Mouse (Mus musculus): ENCODE data around the gene Stoml1. TPM values are rescaled to one million over a fixed set of nuclear protein-coding genes. Genes with fewer than 3 reads are reported as not detected.
"Not testable (repeated sequence)": the region's sequence is repeated elsewhere in the genome, so short reads cannot be mapped to it uniquely, and the experiment has no call there.

Stoml1 gene
- polyA plus RNA-seq, 1 experiment from 2014 or later = 144 TPM

GRCm38 (mm10) chr9:58249592-58250192 is 3.3 kb upstream of the Stoml1 start, which contains the start of gene Pml:
Pml (minus strand) TSS chr9:58249786.
- Histone ChIP-seq H3K9ac (ENCODE audit: low read depth, low read length) (peak within 1 kb of the TSS; percentile 53), H3K27me3 (ENCODE audit: control insufficient read depth, insufficient read depth, low read depth, low read length) (no peaks in the 10 kb centered on the region), H3K36me3 (ENCODE audit: control insufficient read depth, insufficient read depth, low read length) (no peaks in the 10 kb centered on the region), H3K4me2 (ENCODE audit: low read length) (peak within 1 kb of the TSS; percentile 62), H3K4me3 (ENCODE audit: low read depth, low read length) (peak within 1 kb of the TSS; percentile 34), H3K4me1 (ENCODE audit: control insufficient read depth, insufficient read depth, low read length) (peaks cover 17% of the 10 kb centered on the region), H3K27ac (ENCODE audit: low read length) (peak within 1 kb of the TSS; percentile 23; the same call in 1 of the 2 replicates), H3K9me3 (replicated peaks; ENCODE audit: control insufficient read depth, low read length, poor library complexity, severe bottlenecking) (no peaks in the 10 kb centered on the region)
- WGBS = under 1% methylated on average over 16 of the region's 16 CpGs
- no peak for ATAC-seq

- no peaks in the 10 kb centered on the region for H3K27me3 ChIP-seq (ENCODE audit: control insufficient read depth, insufficient read depth, low read depth, low read length)
- 78% methylated on average over 8 of the region's 8 CpGs for WGBS
- no peak overlapping the region for H3K9ac ChIP-seq (ENCODE audit: low read depth, low read length)
- H3K9me3 ChIP-seq (replicated peaks; ENCODE audit: control insufficient read depth, low read length, poor library complexity, severe bottlenecking) = no peaks in the 10 kb centered on the region
- no peak for ATAC-seq
- no peak overlapping the region for H3K27ac ChIP-seq (ENCODE audit: low read length)
- no peaks in the 10 kb centered on the region for H3K36me3 ChIP-seq (ENCODE audit: control insufficient read depth, insufficient read depth, low read length)
- H3K4me2 ChIP-seq (ENCODE audit: low read length) = no peak overlapping the region
- no peak overlapping the region for H3K4me3 ChIP-seq (ENCODE audit: low read depth, low read length)
- peaks cover 20% of the 10 kb centered on the region for H3K4me1 ChIP-seq (ENCODE audit: control insufficient read depth, insufficient read depth, low read length)
Observed at GRCm38 (mm10) chr9:58250322-58250721, 2.6 kb upstream of the Stoml1 start.

- H3K4me2 ChIP-seq (ENCODE audit: low read length); ATAC-seq; H3K27ac ChIP-seq (ENCODE audit: low read length); H3K9ac ChIP-seq (ENCODE audit: low read depth, low read length); H3K9me3 ChIP-seq (replicated peaks; ENCODE audit: control insufficient read depth, low read length, poor library complexity, severe bottlenecking); H3K36me3 ChIP-seq (ENCODE audit: control insufficient read depth, insufficient read depth, low read length); H3K27me3 ChIP-seq (ENCODE audit: control insufficient read depth, insufficient read depth, low read depth, low read length); H3K4me3 ChIP-seq (ENCODE audit: low read depth, low read length): not testable (repeated sequence)
- 85% methylated on average over 1 of the region's 1 CpGs for WGBS
- H3K4me1 ChIP-seq (ENCODE audit: control insufficient read depth, insufficient read depth, low read length) = peaks cover 20% of the 10 kb centered on the region
Observed at GRCm38 (mm10) chr9:58250730-58251129, 2.2 kb upstream of the Stoml1 start.

GRCm38 (mm10) chr9:58253805-58254122 is 800 bp downstream of the Stoml1 start:
- ATAC-seq = 0 out of 2 replicates have a peak, but pooled peaks have one; percentile 3
- peak overlapping the region; percentile 8; the same call in 1 of the 2 replicates for H3K27ac ChIP-seq (ENCODE audit: low read length)
- peak overlapping the region; percentile 46 for H3K4me3 ChIP-seq (ENCODE audit: low read depth, low read length)
- H3K4me2 ChIP-seq (ENCODE audit: low read length) = peak overlapping the region; percentile 77
- H3K9me3 ChIP-seq (replicated peaks; ENCODE audit: control insufficient read depth, low read length, poor library complexity, severe bottlenecking); H3K27me3 ChIP-seq (ENCODE audit: control insufficient read depth, insufficient read depth, low read depth, low read length): not testable (repeated sequence)
- peaks cover 11% of the 10 kb centered on the region; the same call in 1 of the 2 replicates for H3K36me3 ChIP-seq (ENCODE audit: control insufficient read depth, insufficient read depth, low read length)
- WGBS = 63% methylated on average over 5 of the region's 5 CpGs
- peaks cover 15% of the 10 kb centered on the region for H3K4me1 ChIP-seq (ENCODE audit: control insufficient read depth, insufficient read depth, low read length)
- H3K9ac ChIP-seq (ENCODE audit: low read depth, low read length) = peak overlapping the region; percentile 65

GRCm38 (mm10) chr9:58255105-58255504 is 2.1 kb downstream of the Stoml1 start:
- H3K36me3 ChIP-seq (ENCODE audit: control insufficient read depth, insufficient read depth, low read length) = peaks cover 16% of the 10 kb centered on the region
- H3K27ac ChIP-seq (ENCODE audit: low read length) = no peak overlapping the region
- 62% methylated on average over 2 of the region's 2 CpGs for WGBS
- no peak overlapping the region for H3K4me3 ChIP-seq (ENCODE audit: low read depth, low read length)
- no peak for ATAC-seq
- H3K9me3 ChIP-seq (replicated peaks; ENCODE audit: control insufficient read depth, low read length, poor library complexity, severe bottlenecking) = no peaks in the 10 kb centered on the region
- H3K9ac ChIP-seq (ENCODE audit: low read depth, low read length) = no peak overlapping the region
- H3K4me2 ChIP-seq (ENCODE audit: low read length) = no peak overlapping the region
- H3K27me3 ChIP-seq (ENCODE audit: control insufficient read depth, insufficient read depth, low read depth, low read length) = no peaks in the 10 kb centered on the region
- peaks cover 12% of the 10 kb centered on the region for H3K4me1 ChIP-seq (ENCODE audit: control insufficient read depth, insufficient read depth, low read length)

- peaks cover 12% of the 10 kb centered on the region for H3K4me1 ChIP-seq (ENCODE audit: control insufficient read depth, insufficient read depth, low read length)
Observed at GRCm38 (mm10) chr9:58255704-58256685, 3.0 kb downstream of the Stoml1 start.

GRCm38 (mm10) chr9:58262507-58262906 is 9.5 kb downstream of the Stoml1 start:
- no peak overlapping the region for H3K27ac ChIP-seq (ENCODE audit: low read length)
- no peaks in the 10 kb centered on the region for H3K9me3 ChIP-seq (replicated peaks; ENCODE audit: control insufficient read depth, low read length, poor library complexity, severe bottlenecking)
- WGBS = 97% methylated on average over 5 of the region's 5 CpGs
- 0 out of 2 replicates have a peak, but pooled peaks cover 3% of the 10 kb centered on the region for H3K4me1 ChIP-seq (ENCODE audit: control insufficient read depth, insufficient read depth, low read length)
- no peak overlapping the region for H3K4me2 ChIP-seq (ENCODE audit: low read length)
- no peak overlapping the region for H3K9ac ChIP-seq (ENCODE audit: low read depth, low read length)
- peaks cover 34% of the 10 kb centered on the region for H3K36me3 ChIP-seq (ENCODE audit: control insufficient read depth, insufficient read depth, low read length)
- no peak for ATAC-seq
- no peak overlapping the region for H3K4me3 ChIP-seq (ENCODE audit: low read depth, low read length)
- no peaks in the 10 kb centered on the region for H3K27me3 ChIP-seq (ENCODE audit: control insufficient read depth, insufficient read depth, low read depth, low read length)

More at GRCm38 (mm10) chr9:58255704-58256685, 3.0 kb downstream of the Stoml1 start:
- H3K27ac ChIP-seq (ENCODE audit: low read length) = no peak overlapping the region
- no peak overlapping the region for H3K9ac ChIP-seq (ENCODE audit: low read depth, low read length)
- H3K9me3 ChIP-seq (replicated peaks; ENCODE audit: control insufficient read depth, low read length, poor library complexity, severe bottlenecking) = no peaks in the 10 kb centered on the region
- H3K36me3 ChIP-seq (ENCODE audit: control insufficient read depth, insufficient read depth, low read length) = peaks cover 16% of the 10 kb centered on the region
- H3K4me2 ChIP-seq (ENCODE audit: low read length) = no peak overlapping the region
- no peak for ATAC-seq
- no peak overlapping the region for H3K4me3 ChIP-seq (ENCODE audit: low read depth, low read length)
- 94% methylated on average over 10 of the region's 10 CpGs for WGBS
- H3K27me3 ChIP-seq (ENCODE audit: control insufficient read depth, insufficient read depth, low read depth, low read length) = no peaks in the 10 kb centered on the region

- WGBS = 76% methylated on average over 3 of the region's 3 CpGs
- no peak for ATAC-seq
- Histone ChIP-seq H3K4me3 (ENCODE audit: low read depth, low read length) (no peak overlapping the region), H3K4me2 (ENCODE audit: low read length) (no peak overlapping the region), H3K36me3 (ENCODE audit: control insufficient read depth, insufficient read depth, low read length) (peaks cover 20% of the 10 kb centered on the region), H3K27ac (ENCODE audit: low read length) (no peak overlapping the region), H3K4me1 (ENCODE audit: control insufficient read depth, insufficient read depth, low read length) (0 out of 2 replicates have a peak, but pooled peaks cover 3% of the 10 kb centered on the region), H3K27me3 (ENCODE audit: control insufficient read depth, insufficient read depth, low read depth, low read length) (no peaks in the 10 kb centered on the region), H3K9ac (ENCODE audit: low read depth, low read length) (no peak overlapping the region), H3K9me3 (replicated peaks; ENCODE audit: control insufficient read depth, low read length, poor library complexity, severe bottlenecking) (no peaks in the 10 kb centered on the region)
Observed at GRCm38 (mm10) chr9:58265368-58265767, 12.4 kb downstream of the Stoml1 start.

GRCm38 (mm10) chr9:58266571-58267011 is 13.6 kb downstream of the Stoml1 start:
- 43% methylated on average over 4 of the region's 4 CpGs for WGBS
- no peak overlapping the region for H3K4me2 ChIP-seq (ENCODE audit: low read length)
- H3K9ac ChIP-seq (ENCODE audit: low read depth, low read length) = no peak overlapping the region
- peaks cover 16% of the 10 kb centered on the region for H3K36me3 ChIP-seq (ENCODE audit: control insufficient read depth, insufficient read depth, low read length)
- no peak for ATAC-seq
- 0 out of 2 replicates have a peak, but pooled peaks cover 3% of the 10 kb centered on the region for H3K4me1 ChIP-seq (ENCODE audit: control insufficient read depth, insufficient read depth, low read length)
- no peaks in the 10 kb centered on the region for H3K27me3 ChIP-seq (ENCODE audit: control insufficient read depth, insufficient read depth, low read depth, low read length)
- no peaks in the 10 kb centered on the region for H3K9me3 ChIP-seq (replicated peaks; ENCODE audit: control insufficient read depth, low read length, poor library complexity, severe bottlenecking)
- H3K4me3 ChIP-seq (ENCODE audit: low read depth, low read length) = no peak overlapping the region
- no peak overlapping the region for H3K27ac ChIP-seq (ENCODE audit: low read length)
